ENCODE assay signal across 12 mouse cellular contexts in the genomic region with DNA sequence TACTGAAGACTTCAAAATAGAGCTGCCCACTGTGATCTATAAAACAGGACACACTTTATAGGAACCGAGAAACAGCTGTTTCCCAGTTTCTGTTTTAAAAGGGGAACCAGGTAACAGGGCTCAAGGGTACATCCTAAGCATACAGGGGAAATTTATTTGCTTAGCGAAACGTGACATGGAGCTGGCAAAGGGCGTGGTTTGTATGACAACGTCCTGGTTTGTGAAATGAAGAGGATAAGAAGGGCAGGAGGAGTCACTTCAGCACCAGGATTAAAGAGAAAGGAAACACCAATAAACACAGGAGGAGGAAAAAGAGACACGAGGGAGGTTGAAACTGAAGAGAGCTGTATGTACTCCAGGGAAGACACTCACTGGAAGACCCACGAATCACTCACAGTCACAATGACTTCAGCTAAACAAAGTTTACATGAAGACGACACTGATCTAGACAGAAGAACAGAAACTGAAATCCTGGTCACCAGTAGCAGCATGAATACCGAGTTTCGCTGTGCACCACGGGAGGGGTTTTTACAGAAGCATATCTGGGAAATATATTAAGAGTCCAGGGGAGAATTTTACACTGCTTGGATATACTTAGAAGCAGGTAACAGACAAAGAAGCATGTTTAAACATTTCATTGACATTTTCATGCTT. TPM values are rescaled to one million over a fixed set of nuclear protein-coding genes. Genes with fewer than 3 reads are reported as not detected.
DNase-seq lines count a peak whose midpoint lies in the region; ATAC-seq and TF ChIP-seq lines count a peak whose summit lies in the region.
"Had no signal": no experiment of that assay in that cellular context is flagged by ENCODE, and none has a peak within 500 bp of the region (broad histone marks: within the 10 kb centered on the region; RNA-seq: fewer than 3 reads in every experiment).

No protein-coding gene starts in this region.

- H3K27me3 ChIP-seq in CH12.LX (replicated peaks) = no peaks in the 10 kb centered on the region
- H3K27me3 ChIP-seq in intestine, embryonic 16.5 days (replicated peaks; ENCODE audit: control insufficient read depth, insufficient read depth, low read length) = no peaks in the 10 kb centered on the region
- no peaks in the 10 kb centered on the region for H3K27me3 ChIP-seq in hindbrain, embryonic 10.5 days (ENCODE audit: insufficient read depth, poor library complexity, severe bottlenecking)
- no peaks in the 10 kb centered on the region for H3K27me3 ChIP-seq in midbrain, embryonic 10.5 days (ENCODE audit: low read depth, poor library complexity, severe bottlenecking)
- H3K27me3 ChIP-seq: liver, embryonic 13.5 days; neural tube, embryonic 13.5 days had no signal

- peak overlapping the region; percentile 77 for H3K4me2 ChIP-seq in CH12.LX (ENCODE audit: insufficient read depth, low read depth, poor library complexity, severe bottlenecking)
- peak overlapping the region; percentile 25; the same call in 1 of the 2 replicates for H3K4me2 ChIP-seq in intestine, embryonic 16.5 days (ENCODE audit: low read depth, low read length)
- H3K4me2 ChIP-seq: heart, embryonic 11.5 days; liver, embryonic 13.5 days; neural tube, embryonic 13.5 days had no signal

- TF ChIP-seq EP300 in CH12.LX (IDR thresholded peaks at IDR 0.05; ENCODE audit: low read length) = peak; percentile 99

- dilution Hi-C loops in CH12.LX (cut with MboI; ENCODE audit: extremely low pct_ligation_motif_present, extremely low pct_unique_long_range_greater_than_20kb, low sequenced_read_pairs) = no loop called here

- TF ChIP-seq POLR2A in CH12.LX (IDR thresholded peaks at IDR 0.05; ENCODE audit: low read depth, low read length) = no peak

- H3K9ac ChIP-seq in CH12.LX (ENCODE audit: insufficient read depth, low read depth) = peak overlapping the region; percentile 61
- H3K9ac ChIP-seq in intestine, embryonic 16.5 days (ENCODE audit: low read depth, low read length) = no peak overlapping the region
- H3K9ac ChIP-seq: liver, embryonic 13.5 days; neural tube, embryonic 13.5 days had no signal

- no peak for TF ChIP-seq CTCF in layer of hippocampus, adult 2 months (conservative IDR thresholded peaks at IDR 0.05)
- TF ChIP-seq CTCF in CH12.LX (conservative IDR thresholded peaks at IDR 0.05 in 1 of 2, IDR thresholded peaks at IDR 0.05 in 1 of 2; ENCODE audit: low read depth in 2 of 2, low read length in 2 of 2) = no peak

- peaks cover 16 to 55% of the 10 kb centered on the region in 2 experiments for H3K4me1 ChIP-seq in CH12.LX (ENCODE audit: control insufficient read depth in 1 of 2, insufficient read depth in 2 of 2)
- H3K4me1 ChIP-seq in intestine, embryonic 16.5 days (ENCODE audit: control insufficient read depth, insufficient read depth, low read length) = no peaks in the 10 kb centered on the region
- H3K4me1 ChIP-seq in hindbrain, embryonic 10.5 days (replicated peaks) = 0 out of 2 replicates have a peak, but pooled peaks cover 8% of the 10 kb centered on the region
- H3K4me1 ChIP-seq in midbrain, embryonic 10.5 days = peaks cover 6% of the 10 kb centered on the region; the same call in 1 of the 2 replicates
- H3K4me1 ChIP-seq: liver, embryonic 13.5 days; neural tube, embryonic 13.5 days had no signal

- DNase-seq in layer of hippocampus, adult 2 months (ENCODE audit: low spot score in 2 of 2) = no peak
- no peak for DNase-seq in layer of hippocampus, adult 11-12 months (ENCODE audit: low spot score)
- DNase-seq in CH12.LX (ENCODE audit: extremely low read depth) = peak; percentile 95
- peak; percentile 41 to 56 for DNase-seq in natural killer cell, adult 2 months (ENCODE audit: low spot score in 2 of 2)
- no peak for DNase-seq in hindbrain, embryonic 10.5 days (ENCODE audit: low spot score)
- DNase-seq in midbrain, embryonic 10.5 days (ENCODE audit: low spot score) = no peak
- DNase-seq: liver, embryonic 13.5 days had no signal

- no peaks in the 10 kb centered on the region for H3K79me2 ChIP-seq in CH12.LX (replicated peaks; ENCODE audit: control insufficient read depth, extremely low read depth, insufficient read depth, poor library complexity, severe bottlenecking)

- H3K36me3 ChIP-seq in CH12.LX (replicated peaks in 1 of 2; ENCODE audit: control insufficient read depth in 1 of 2, insufficient read depth in 1 of 2, low read length in 1 of 2) = peaks cover 0 to 3% of the 10 kb centered on the region in 2 experiments
- no peaks in the 10 kb centered on the region for H3K36me3 ChIP-seq in intestine, embryonic 16.5 days (ENCODE audit: control insufficient read depth, insufficient read depth, low read length)
- no peaks in the 10 kb centered on the region for H3K36me3 ChIP-seq in hindbrain, embryonic 10.5 days
- no peaks in the 10 kb centered on the region for H3K36me3 ChIP-seq in midbrain, embryonic 10.5 days
- H3K36me3 ChIP-seq: liver, embryonic 13.5 days; neural tube, embryonic 13.5 days had no signal

- peak overlapping the region; percentile 18; the same call in 1 of the 2 replicates for H3K27ac ChIP-seq in layer of hippocampus, adult 2 months
- peak overlapping the region; percentile 63 for H3K27ac ChIP-seq in CH12.LX (ENCODE audit: insufficient read depth, low read depth)
- H3K27ac ChIP-seq in intestine, embryonic 16.5 days (ENCODE audit: low read length) = no peak overlapping the region
- no peak overlapping the region for H3K27ac ChIP-seq in hindbrain, embryonic 10.5 days
- no peak overlapping the region for H3K27ac ChIP-seq in midbrain, embryonic 10.5 days (replicated peaks)
- H3K27ac ChIP-seq: liver, embryonic 13.5 days; neural tube, embryonic 13.5 days had no signal

- no peak for TF ChIP-seq RAD21 in CH12.LX (IDR thresholded peaks at IDR 0.05; ENCODE audit: low read depth, low read length)

- 47% methylated on average over 11 of the region's 11 CpGs for WGBS in intestine, embryonic 16.5 days
- 84% methylated on average over 11 of the region's 11 CpGs for WGBS in hindbrain, embryonic 10.5 days
- WGBS in midbrain, embryonic 10.5 days = 82% methylated on average over 11 of the region's 11 CpGs

- in situ Hi-C loops in CH12.LX (cut with MboI; ENCODE audit: low pct_ligation_motif_present, low pct_unique_long_range_greater_than_20kb, low sequenced_read_pairs) = no loop called here

- ATAC-seq in intestine, embryonic 16.5 days = no peak
- ATAC-seq in erythroblast, adult 5-6 weeks (replicated peaks; ENCODE audit: low FRiP score, poor library complexity, severe bottlenecking) = no peak

- no peaks in the 10 kb centered on the region for H3K9me3 ChIP-seq in CH12.LX (replicated peaks; ENCODE audit: low read length)
- no peaks in the 10 kb centered on the region for H3K9me3 ChIP-seq in intestine, embryonic 16.5 days (ENCODE audit: control insufficient read depth, low read length)
- no peaks in the 10 kb centered on the region for H3K9me3 ChIP-seq in hindbrain, embryonic 10.5 days
- H3K9me3 ChIP-seq in midbrain, embryonic 10.5 days (replicated peaks) = no peaks in the 10 kb centered on the region
- H3K9me3 ChIP-seq: liver, embryonic 13.5 days; neural tube, embryonic 13.5 days had no signal

- no peak overlapping the region for H3K4me3 ChIP-seq in layer of hippocampus, adult 2 months
- H3K4me3 ChIP-seq in CH12.LX (replicated peaks in 1 of 3; ENCODE audit: low read depth in 2 of 3, low read length in 2 of 3, poor library complexity in 1 of 3) = peak overlapping the region; percentile 44 to 59 (median 47)
- no peak overlapping the region for H3K4me3 ChIP-seq in intestine, embryonic 16.5 days (ENCODE audit: low read length)
- no peak overlapping the region for H3K4me3 ChIP-seq in hindbrain, embryonic 10.5 days
- no peak overlapping the region for H3K4me3 ChIP-seq in midbrain, embryonic 10.5 days
- H3K4me3 ChIP-seq: liver, embryonic 13.5 days; neural tube, embryonic 13.5 days had no signal

TF ChIP-seq in CH12.LX, 34 proteins besides CTCF, POLR2A, EP300 and RAD21 (continues in another document):
- TF ChIP-seq MAX (IDR thresholded peaks at IDR 0.05; ENCODE audit: low read length) (no peak; the same call in 1 of the 2 replicates), POLR2AphosphoS2 (IDR thresholded peaks at IDR 0.05; ENCODE audit: low read depth, low read length) (no peak), MAZ (IDR thresholded peaks at IDR 0.05; ENCODE audit: low read depth, low read length) (no peak), HCFC1 (IDR thresholded peaks at IDR 0.05; ENCODE audit: low read depth, low read length) (0 out of 2 replicates have a peak, but pooled peaks have one; percentile 9), ZMIZ1 (IDR thresholded peaks at IDR 0.05; ENCODE audit: low read depth, low read length) (no peak; the same call in 1 of the 2 replicates), ZNF384 (IDR thresholded peaks at IDR 0.05; ENCODE audit: low read depth, low read length) (no peak), BHLHE40 (IDR thresholded peaks at IDR 0.05; ENCODE audit: low read depth, low read length) (peak; percentile 99), IRF4 (IDR thresholded peaks at IDR 0.05; ENCODE audit: low read depth, low read length) (peak; percentile 99), TCF12 (IDR thresholded peaks at IDR 0.05; ENCODE audit: low read depth, low read length) (peak; percentile 97), USF1 (IDR thresholded peaks at IDR 0.05; ENCODE audit: low read depth, low read length) (no peak), USF2 (conservative IDR thresholded peaks at IDR 0.05; ENCODE audit: low read depth, low read length) (no peak)

RNA-seq across cellular contexts. Expression of a gene that starts 16.0 kb away (rescaled TPM):
- 1 to 10 TPM; 3.2 to 4.0 TPM for total RNA-seq in layer of hippocampus, adult 2 months (2021)
- 2.0 and 2.1 TPM in 2 replicates for total RNA-seq in CH12.LX (2012; rRNA removed)
- total RNA-seq in CH12.LX (2014; rRNA removed) = 5.7 and 6.8 TPM in 2 replicates
- 17.6 and 17.9 TPM in 2 replicates for polyA plus RNA-seq in CH12.LX (2012; ENCODE audit: insufficient read length, low read depth)
- polyA plus RNA-seq in intestine, embryonic 16.5 days (2015; fragmentation: Nextera tagmentation; extraction: Ambion mirVana) = 30.4 and 31.9 TPM in 2 replicates
- 5.8 and 8.5 TPM in 2 replicates for polyA plus RNA-seq in hindbrain, embryonic 10.5 days (2016; fragmentation: Nextera tagmentation; extraction: Ambion mirVana)
- total RNA-seq in erythroblast, adult 5-6 weeks (2015; ENCODE audit: low replicate concordance) = 6.1 and 23.4 TPM in 2 replicates
- 4.0 and 5.4 TPM in 2 replicates for total RNA-seq in erythroblast, adult 5-6 weeks (2017; ENCODE audit: low replicate concordance)
- 6.7 and 7.0 TPM in 2 replicates for polyA plus RNA-seq in midbrain, embryonic 10.5 days (2016; fragmentation: Nextera tagmentation; extraction: Ambion mirVana)

RNA-seq across cellular contexts. Expression of a gene that starts 44.2 kb away (rescaled TPM):
- total RNA-seq in layer of hippocampus, adult 2 months (2021) = under 1 TPM; 0.23 to 0.44 TPM
- total RNA-seq in CH12.LX (2012; rRNA removed) = not detected in 2 replicates
- 0.07 TPM in 1 of 2 replicates, not detected in the other for total RNA-seq in CH12.LX (2014; rRNA removed)
- polyA plus RNA-seq in CH12.LX (2012; ENCODE audit: insufficient read length, low read depth) = 0.16 TPM in 2 replicates
- polyA plus RNA-seq in intestine, embryonic 16.5 days (2015; fragmentation: Nextera tagmentation; extraction: Ambion mirVana) = not detected in 2 replicates
- polyA plus RNA-seq in hindbrain, embryonic 10.5 days (2016; fragmentation: Nextera tagmentation; extraction: Ambion mirVana) = 0.05 and 0.21 TPM in 2 replicates
- total RNA-seq in erythroblast, adult 5-6 weeks (2015; ENCODE audit: low replicate concordance) = not detected in 2 replicates
- total RNA-seq in erythroblast, adult 5-6 weeks (2017; ENCODE audit: low replicate concordance) = not detected in 2 replicates
- 0.09 TPM in 2 replicates for polyA plus RNA-seq in midbrain, embryonic 10.5 days (2016; fragmentation: Nextera tagmentation; extraction: Ambion mirVana)
- polyA plus RNA-seq: embryonic facial prominence, embryonic 14.5 days; liver, embryonic 13.5 days had no signal

Comparison
In these comparisons a context has a peak if more than half of its experiments do, and no peak if none do; other contexts are left out.
1. DNase-seq: peak in CH12.LX (single experiment) and natural killer cell, adult 2 months (2 of 2); none in layer of hippocampus, adult 2 months (0 of 2), layer of hippocampus, adult 11-12 months (single experiment), hindbrain, embryonic 10.5 days (single experiment) and midbrain, embryonic 10.5 days (single experiment).
2. H3K27ac ChIP-seq: peak in layer of hippocampus, adult 2 months (single experiment) and CH12.LX (single experiment); none in intestine, embryonic 16.5 days (single experiment), hindbrain, embryonic 10.5 days (single experiment) and midbrain, embryonic 10.5 days (single experiment).
3. H3K4me3 ChIP-seq: peak in CH12.LX (3 of 3); none in layer of hippocampus, adult 2 months (single experiment), intestine, embryonic 16.5 days (single experiment), hindbrain, embryonic 10.5 days (single experiment) and midbrain, embryonic 10.5 days (single experiment).